Mouse (Mus musculus) liver, embryonic 14.5 days (tissue): Measurements from ENCODE around the gene Sat2. TPM values are rescaled to one million over a fixed set of nuclear protein-coding genes. Genes with fewer than 3 reads are reported as not detected.

Experiments used
- ATAC-seq: fragments of 200-750 bp; cut with Nextera tagmentation; 2 replicates; pipeline ENCODE4 v1.8.0; 2017; ENCODE audit warnings: moderate number of reproducible peaks, mild to moderate bottlenecking, moderate library complexity; ENCODE audit not compliant: insufficient read depth
- DNase-seq, 3 experiments: peaks; one replicate each; pipeline ENCODE4 v3.0.0-alpha.2; 2012 to 2013; ENCODE audit warnings: low read depth in 3 of 3, low spot score in 3 of 3
- H3K27ac ChIP-seq: fragments of 300-500 bp; sonication (generic); 2 replicates; pipeline ENCODE4 v1.5.1; 2014; ENCODE audit warnings: moderate library complexity, mild to moderate bottlenecking, control low read depth, inconsistent platforms
- H3K27me3 ChIP-seq: fragments of 300-500 bp; sonication (generic); 2 replicates; pipeline ENCODE4 v1.6.1; 2014; ENCODE audit warnings: mild to moderate bottlenecking, low read length, moderate library complexity; ENCODE audit not compliant: control insufficient read depth, insufficient read depth
- H3K36me3 ChIP-seq: fragments of 300-500 bp; sonication (generic); replicated peaks from 2 replicates; pipeline ENCODE4 v1.6.1; 2014; ENCODE audit warnings: low read depth; ENCODE audit not compliant: control insufficient read depth, insufficient read depth
- H3K4me1 ChIP-seq, 2 experiments: fragments of 200-500 bp in 1 of 2; fragments of 300-500 bp in 1 of 2; sonication (generic) in 1 of 2; replicated peaks; 2 replicates each; pipeline ENCODE4 v1.6.1; 2012 to 2014; ENCODE audit warnings: antibody characterized with exemption in 1 of 2, inconsistent platforms in 1 of 2, low read length in 1 of 2; ENCODE audit not compliant: control insufficient read depth in 2 of 2, insufficient read depth in 2 of 2
- H3K4me2 ChIP-seq: fragments of 300-500 bp; sonication (generic); 2 replicates; pipeline ENCODE4 v1.6.1; 2014; ENCODE audit warnings: low read depth, mild to moderate bottlenecking, control low read depth, moderate library complexity
- H3K4me3 ChIP-seq, 2 experiments: fragments of 200-500 bp in 1 of 2; fragments of 300-500 bp in 1 of 2; sonication (generic) in 1 of 2; 2 replicates each; pipeline ENCODE4 v1.5.1; 2012 to 2014; ENCODE audit warnings: low read depth in 2 of 2, low read length in 2 of 2, mild to moderate bottlenecking in 2 of 2, control low read depth in 1 of 2, inconsistent platforms in 1 of 2, moderate library complexity in 1 of 2; ENCODE audit not compliant: insufficient read depth in 1 of 2
- H3K9ac ChIP-seq: fragments of 300-500 bp; sonication (generic); replicated peaks from 2 replicates; pipeline ENCODE4 v1.6.1; 2014; ENCODE audit warnings: mild to moderate bottlenecking, control low read depth, moderate library complexity
- H3K9me3 ChIP-seq: fragments of 300-500 bp; sonication (generic); 2 replicates; pipeline ENCODE4 v1.6.1; 2016; ENCODE audit warnings: low read length, mixed read lengths; ENCODE audit not compliant: control insufficient read depth
- CTCF ChIP-seq: IDR thresholded peaks from 2 replicates; pipeline ENCODE4 v1.5.1; 2016; ENCODE audit warnings: antibody characterized with exemption, low read depth, control low read depth
- EP300 ChIP-seq: IDR thresholded peaks from 2 replicates; pipeline ENCODE4 v1.6.1; 2016; ENCODE audit warnings: antibody characterized with exemption, low read depth
- WGBS: fragments of 180-500 bp; shearing (Covaris S2); extraction: QIAGEN DNeasy Blood & Tissue Kit; methylation state at CpG from one replicate; pipeline ENCODE4 v1.1.7; 2014; ENCODE audit not compliant: insufficient replicate concordance; 5-methylcytosine and 5-hydroxymethylcytosine counted together
- polyA plus RNA-seq, 2 experiments: library from polyadenylated mRNA; depleted of rRNA in 1 of 2; stranded (reverse) in 1 of 2; unstranded in 1 of 2; fragments of >200 nt; fragmentation: Nextera tagmentation in 1 of 2; extraction: Ambion mirVana in 1 of 2; gene quantifications; 2 replicates each; pipeline versions ENCODE4 v1.2.1 to v1.2.3; 2012 to 2014

Sat2 gene
- polyA plus RNA-seq, 2 experiments: 5.1 to 10.0 TPM

- peaks cover 9% of the 10 kb centered on the region for H3K36me3 ChIP-seq
- DNase-seq: no peak
- peak overlapping the region; percentile 69 to 71 for H3K4me3 ChIP-seq
- H3K4me1 ChIP-seq: peaks cover 53 to 75% of the 10 kb centered on the region in 2 experiments
- peak overlapping the region; percentile 83 for H3K27ac ChIP-seq
- WGBS: 51% methylated on average over 3 of the region's 3 CpGs
- H3K27me3 ChIP-seq: no peaks in the 10 kb centered on the region
- H3K4me2 ChIP-seq: peak overlapping the region; percentile 98
- H3K9ac ChIP-seq: peak overlapping the region; percentile 86
- H3K9me3 ChIP-seq: no peaks in the 10 kb centered on the region
- ATAC-seq: no peak
- no peak for TF ChIP-seq EP300
- TF ChIP-seq CTCF: no peak
These were observed 17.5 kb upstream of the Sat2 start for GRCm38 (mm10) chr11:69604347-69604746.

GRCm38 (mm10) chr11:69604795-69605664 lies 16.8 kb upstream of the Sat2 start:
- peaks cover 53 to 71% of the 10 kb centered on the region in 2 experiments for H3K4me1 ChIP-seq
- under 1% methylated on average over 68 of the region's 73 CpGs for WGBS

GRCm38 (mm10) chr11:69605726-69606490 lies 15.9 kb upstream of the Sat2 start, which contains the start of gene Atp1b2:
TSS of gene Atp1b2 (minus strand) at chr11:69605942.
- H3K4me3 ChIP-seq: peak within 1 kb of the TSS; percentile 69 to 71
- H3K27me3 ChIP-seq: no peaks in the 10 kb centered on the region
- H3K4me2 ChIP-seq: peak within 1 kb of the TSS; percentile 98
- ATAC-seq: peak; percentile 90
- DNase-seq: peak; percentile 88 to 91 (median 90)
- H3K9me3 ChIP-seq: no peaks in the 10 kb centered on the region
- TF ChIP-seq CTCF (no peak), EP300 (peak; percentile 58)
- WGBS: 4% methylated on average over 32 of the region's 32 CpGs
- H3K4me1 ChIP-seq: peaks cover 47 to 68% of the 10 kb centered on the region in 2 experiments
- H3K27ac ChIP-seq: peak within 1 kb of the TSS; percentile 83
- H3K9ac ChIP-seq: peak within 1 kb of the TSS; percentile 86
- H3K36me3 ChIP-seq: peaks cover 2% of the 10 kb centered on the region

More at GRCm38 (mm10) chr11:69604795-69605664, 16.8 kb upstream of the Sat2 start:
- peaks cover 9% of the 10 kb centered on the region for H3K36me3 ChIP-seq
- H3K9me3 ChIP-seq: no peaks in the 10 kb centered on the region
- no peaks in the 10 kb centered on the region for H3K27me3 ChIP-seq
- H3K9ac ChIP-seq: peak overlapping the region; percentile 86
- no peak for DNase-seq
- peak overlapping the region; percentile 83 for H3K27ac ChIP-seq
- ATAC-seq: peak; percentile 21
- H3K4me2 ChIP-seq: peak overlapping the region; percentile 98
- TF ChIP-seq CTCF (no peak), EP300 (no peak)
- peak overlapping the region; percentile 69 to 71 for H3K4me3 ChIP-seq

- WGBS: 62% methylated on average over 2 of the region's 2 CpGs
- no peak for TF ChIP-seq EP300
- no peak for TF ChIP-seq CTCF
- H3K4me3 ChIP-seq: peak overlapping the region; percentile 52 to 69
These were observed 15.4 kb upstream of the Sat2 start for GRCm38 (mm10) chr11:69606491-69606795.

GRCm38 (mm10) chr11:69606832-69607231 lies 15.0 kb upstream of the Sat2 start:
- Histone ChIP-seq H3K27me3 (no peaks in the 10 kb centered on the region), H3K36me3 (no peaks in the 10 kb centered on the region), H3K9me3 (no peaks in the 10 kb centered on the region), H3K4me3 (no peak overlapping the region), H3K9ac (no peak overlapping the region), H3K27ac (no peak overlapping the region), H3K4me2 (no peak overlapping the region; the same call in 1 of the 2 replicates), H3K4me1 (peaks cover 39 to 58% of the 10 kb centered on the region in 2 experiments)
- ATAC-seq (no peak), DNase-seq (no peak)
- 62% methylated on average over 2 of the region's 2 CpGs for WGBS
- no peak for TF ChIP-seq CTCF
- no peak for TF ChIP-seq EP300

More at GRCm38 (mm10) chr11:69606491-69606795, 15.4 kb upstream of the Sat2 start:
- Histone ChIP-seq H3K36me3 (no peaks in the 10 kb centered on the region), H3K9ac (peak overlapping the region; percentile 77), H3K9me3 (no peaks in the 10 kb centered on the region), H3K27ac (peak overlapping the region; percentile 83), H3K4me1 (peaks cover 42 to 62% of the 10 kb centered on the region in 2 experiments), H3K27me3 (no peaks in the 10 kb centered on the region), H3K4me2 (peak overlapping the region; percentile 98)
- DNase-seq (no peak), ATAC-seq (no peak)
